Mouse (Mus musculus) cortical plate, adult 2 months (tissue): ENCODE measurements around the gene Gm3646.

Experiments used
- CTCF ChIP-seq: fragments of 200-500 bp; IDR thresholded peaks from 2 replicates; pipeline ENCODE4 v1.5.1; 2011; ENCODE audit warnings: mild to moderate bottlenecking, control low read depth, low read length; ENCODE audit not compliant: insufficient read depth; ENCODE audit errors: extremely low read depth
- POLR2A ChIP-seq: fragments of 200-500 bp; IDR thresholded peaks from 2 replicates; pipeline ENCODE4 v1.6.1; 2011; ENCODE audit warnings: mild to moderate bottlenecking, low read length, control low read depth; ENCODE audit not compliant: insufficient read depth; ENCODE audit errors: extremely low read depth

GRCm38 (mm10) chr1:39802946-39803345 is 2.2 kb downstream of the Gm3646 start:
- TF ChIP-seq POLR2A = no peak
- no peak for TF ChIP-seq CTCF
